Comparison of ENCODE assay signal across 19 mouse cellular contexts in genomic region chr12:32758150-32758549, GRCm38 (mm10).
DNase-seq lines count a peak whose midpoint lies in the region; ATAC-seq lines count a peak whose summit lies in the region.
"Had no signal": no experiment of that assay in that cellular context is flagged by ENCODE, and none has a peak within 500 bp of the region (broad histone marks: within the 10 kb centered on the region; RNA-seq: fewer than 3 reads in every experiment).

No protein-coding gene starts in this region.

- H3K9ac ChIP-seq in forebrain, embryonic 14.5 days (ENCODE audit: low read length) = no peak overlapping the region
- H3K9ac ChIP-seq: embryonic facial prominence, embryonic 13.5 days; hindbrain, embryonic 13.5 days; intestine, embryonic 15.5 days had no signal

- H3K4me2 ChIP-seq in forebrain, embryonic 14.5 days (ENCODE audit: low read length) = no peak overlapping the region
- H3K4me2 ChIP-seq: embryonic facial prominence, embryonic 13.5 days; heart, embryonic 11.5 days; hindbrain, embryonic 13.5 days; intestine, embryonic 15.5 days had no signal

- H3K9me3 ChIP-seq in forebrain, embryonic 14.5 days (replicated peaks; ENCODE audit: control insufficient read depth, low read length) = no peaks in the 10 kb centered on the region
- H3K9me3 ChIP-seq in forebrain, embryonic 10.5 days = no peaks in the 10 kb centered on the region
- H3K9me3 ChIP-seq: embryonic facial prominence, embryonic 10.5 days; embryonic facial prominence, embryonic 13.5 days; hindbrain, embryonic 10.5 days; hindbrain, embryonic 13.5 days; intestine, embryonic 15.5 days had no signal

- H3K4me3 ChIP-seq in forebrain, embryonic 14.5 days (ENCODE audit: low read depth, low read length) = no peak overlapping the region
- H3K4me3 ChIP-seq in forebrain, embryonic 10.5 days = no peak overlapping the region
- H3K4me3 ChIP-seq: embryonic facial prominence, embryonic 10.5 days; embryonic facial prominence, embryonic 13.5 days; erythroblast, embryonic 14.5 days; hindbrain, embryonic 10.5 days; hindbrain, embryonic 13.5 days; intestine, embryonic 15.5 days had no signal

- H3K27me3 ChIP-seq in forebrain, embryonic 14.5 days (replicated peaks; ENCODE audit: control insufficient read depth, insufficient read depth, low read length) = no peaks in the 10 kb centered on the region
- no peaks in the 10 kb centered on the region for H3K27me3 ChIP-seq in forebrain, embryonic 10.5 days (ENCODE audit: poor library complexity, severe bottlenecking)
- H3K27me3 ChIP-seq: embryonic facial prominence, embryonic 13.5 days; hindbrain, embryonic 13.5 days; intestine, embryonic 15.5 days had no signal

- 0 out of 2 replicates have a peak, but pooled peaks have one; percentile 7 for ATAC-seq in cerebellum, adult (ENCODE audit: insufficient number of reproducible peaks, low FRiP score, low TSS enrichment)
- peak; percentile 2; the same call in 1 of the 2 replicates for ATAC-seq in forebrain, embryonic 14.5 days
- ATAC-seq in frontal cortex, adult (ENCODE audit: low TSS enrichment) = peak; percentile 56
- ATAC-seq: activated CD4-positive, CD25-positive, alpha-beta regulatory T cell, adult 4 months; intestine, embryonic 15.5 days had no signal

- H3K36me3 ChIP-seq in forebrain, embryonic 14.5 days (ENCODE audit: control insufficient read depth, insufficient read depth, low read length) = no peaks in the 10 kb centered on the region
- H3K36me3 ChIP-seq in forebrain, embryonic 10.5 days (replicated peaks) = no peaks in the 10 kb centered on the region
- H3K36me3 ChIP-seq: embryonic facial prominence, embryonic 10.5 days; embryonic facial prominence, embryonic 13.5 days; hindbrain, embryonic 10.5 days; hindbrain, embryonic 13.5 days; intestine, embryonic 15.5 days had no signal

- WGBS in forebrain, embryonic 14.5 days = 85% methylated on average over 2 of the region's 2 CpGs
- 87% methylated on average over 2 of the region's 2 CpGs for WGBS in forebrain, embryonic 10.5 days

- no peak overlapping the region for H3K27ac ChIP-seq in forebrain, embryonic 14.5 days (ENCODE audit: low read depth, low read length)
- no peak overlapping the region for H3K27ac ChIP-seq in forebrain, embryonic 10.5 days
- H3K27ac ChIP-seq: embryonic facial prominence, embryonic 10.5 days; embryonic facial prominence, embryonic 13.5 days; hindbrain, embryonic 10.5 days; hindbrain, embryonic 13.5 days; intestine, embryonic 15.5 days had no signal

- DNase-seq in cerebellum, adult 18-20 months = no peak
- DNase-seq in forebrain, embryonic 14.5 days (ENCODE audit: low spot score) = no peak
- DNase-seq in forebrain, embryonic 10.5 days (ENCODE audit: extremely low spot score, low spot score) = no peak
- no peak for DNase-seq in frontal cortex, postnatal 10 days (ENCODE audit: low spot score in 2 of 2)
- peak; percentile 64 for DNase-seq in brain, adult 2 months (ENCODE audit: low read depth, low spot score)
- no peak for DNase-seq in urinary bladder, postnatal 4 days (ENCODE audit: low spot score in 2 of 2)
- DNase-seq: adrenal gland, adult 8-10 months; embryo, embryonic 11 days; gastrocnemius, postnatal 36 days had no signal

- H3K4me1 ChIP-seq in forebrain, embryonic 14.5 days (ENCODE audit: control insufficient read depth, insufficient read depth, low read length) = no peaks in the 10 kb centered on the region
- no peaks in the 10 kb centered on the region for H3K4me1 ChIP-seq in forebrain, embryonic 10.5 days
- H3K4me1 ChIP-seq: embryonic facial prominence, embryonic 10.5 days; embryonic facial prominence, embryonic 13.5 days; hindbrain, embryonic 10.5 days; hindbrain, embryonic 13.5 days; intestine, embryonic 15.5 days had no signal

Comparison
In these comparisons a context has a peak if more than half of its experiments do, and no peak if none do; other contexts are left out.
1. ATAC-seq: peak in every context shown above with its lines; median percentile 56 in frontal cortex, adult; 7 in cerebellum, adult; 2 in forebrain, embryonic 14.5 days.